Mouse (Mus musculus) hindbrain, postnatal 0 days (tissue): Measurements from ENCODE around the gene Icam4. TPM values are rescaled to one million over a fixed set of nuclear protein-coding genes. Genes with fewer than 3 reads are reported as not detected.
"Not testable (repeated sequence)": the region's sequence is repeated elsewhere in the genome, so short reads cannot be mapped to it uniquely, and the experiment has no call there.

Experiments used
- ATAC-seq: fragments of 200-750 bp; cut with Nextera tagmentation; 2 replicates; pipeline ENCODE4 v1.8.0; 2017; ENCODE audit warnings: mild to moderate bottlenecking, moderate TSS enrichment, moderate library complexity
- DNase-seq: peaks from one replicate; pipeline ENCODE4 v3.0.0-alpha.2; 2015; ENCODE audit warnings: low spot score
- H3K27ac ChIP-seq: fragments of 300-500 bp; sonication (generic); 2 replicates; pipeline ENCODE4 v1.5.1; 2014; ENCODE audit warnings: mild to moderate bottlenecking
- H3K27me3 ChIP-seq: fragments of 300-500 bp; sonication (generic); 2 replicates; pipeline ENCODE4 v1.6.1; 2014; ENCODE audit warnings: low read length, mixed read lengths; ENCODE audit not compliant: insufficient read depth
- H3K36me3 ChIP-seq: fragments of 300-500 bp; sonication (generic); 2 replicates; pipeline ENCODE4 v1.6.1; 2014; ENCODE audit warnings: low read length, mixed read lengths; ENCODE audit not compliant: insufficient read depth
- H3K4me1 ChIP-seq: fragments of 300-500 bp; sonication (generic); 2 replicates; pipeline ENCODE4 v1.6.1; 2014; ENCODE audit warnings: antibody characterized with exemption, low read length, mixed read lengths; ENCODE audit not compliant: insufficient read depth
- H3K4me2 ChIP-seq: fragments of 300-500 bp; sonication (generic); 2 replicates; pipeline ENCODE4 v1.6.1; 2014; ENCODE audit warnings: low read depth, mild to moderate bottlenecking, low read length, moderate library complexity, mixed read lengths
- H3K4me3 ChIP-seq: fragments of 300-500 bp; sonication (generic); 2 replicates; pipeline ENCODE4 v1.5.1; 2014; ENCODE audit warnings: low read length
- H3K9ac ChIP-seq: fragments of 300-500 bp; sonication (generic); replicated peaks from 2 replicates; pipeline ENCODE4 v1.6.1; 2014; ENCODE audit warnings: mild to moderate bottlenecking, low read length, moderate library complexity, mixed read lengths
- H3K9me3 ChIP-seq: fragments of 300-500 bp; sonication (generic); 2 replicates; pipeline ENCODE4 v1.6.1; 2016; ENCODE audit warnings: low read length, mixed read lengths
- CTCF ChIP-seq: IDR thresholded peaks from 2 replicates; pipeline ENCODE4 v1.5.1; 2016; ENCODE audit warnings: antibody characterized with exemption, control low read depth, low read depth
- WGBS: fragments of 180-500 bp; shearing (Covaris S2); extraction: QIAGEN DNeasy Blood & Tissue Kit; methylation state at CpG from one replicate; pipeline ENCODE4 v1.1.7; 2014; 5-methylcytosine and 5-hydroxymethylcytosine counted together
- polyA plus RNA-seq: library from polyadenylated mRNA; unstranded; fragments of >200 nt; fragmentation: Nextera tagmentation; extraction: Ambion mirVana; gene quantifications from 2 replicates; pipeline ENCODE4 v1.2.1, GENCODE M21; 2015
- total RNA-seq: library from RNA; depleted of rRNA; stranded (reverse); fragments of >200 nt; gene quantifications from 2 replicates; pipeline ENCODE4 v1.2.3, GENCODE M21; 2014

Icam4 gene
- total and polyA plus RNA-seq, 2 experiments from 2014 or later = 0.15 TPM; not detected in 1

GRCm38 (mm10) chr9:20991587-20991986 lies 37.6 kb upstream of the Icam4 start:
- TF ChIP-seq CTCF = no peak
- Histone ChIP-seq H3K4me2 (no peak overlapping the region), H3K27ac (no peak overlapping the region), H3K36me3 (no peaks in the 10 kb centered on the region), H3K9ac (no peak overlapping the region), H3K9me3 (no peaks in the 10 kb centered on the region), H3K27me3 (no peaks in the 10 kb centered on the region), H3K4me1 (no peaks in the 10 kb centered on the region), H3K4me3 (no peak overlapping the region)
- 95% methylated on average over 4 of the region's 4 CpGs for WGBS
- ATAC-seq (no peak; the same call in 1 of the 2 replicates), DNase-seq (no peak)

DNA sequence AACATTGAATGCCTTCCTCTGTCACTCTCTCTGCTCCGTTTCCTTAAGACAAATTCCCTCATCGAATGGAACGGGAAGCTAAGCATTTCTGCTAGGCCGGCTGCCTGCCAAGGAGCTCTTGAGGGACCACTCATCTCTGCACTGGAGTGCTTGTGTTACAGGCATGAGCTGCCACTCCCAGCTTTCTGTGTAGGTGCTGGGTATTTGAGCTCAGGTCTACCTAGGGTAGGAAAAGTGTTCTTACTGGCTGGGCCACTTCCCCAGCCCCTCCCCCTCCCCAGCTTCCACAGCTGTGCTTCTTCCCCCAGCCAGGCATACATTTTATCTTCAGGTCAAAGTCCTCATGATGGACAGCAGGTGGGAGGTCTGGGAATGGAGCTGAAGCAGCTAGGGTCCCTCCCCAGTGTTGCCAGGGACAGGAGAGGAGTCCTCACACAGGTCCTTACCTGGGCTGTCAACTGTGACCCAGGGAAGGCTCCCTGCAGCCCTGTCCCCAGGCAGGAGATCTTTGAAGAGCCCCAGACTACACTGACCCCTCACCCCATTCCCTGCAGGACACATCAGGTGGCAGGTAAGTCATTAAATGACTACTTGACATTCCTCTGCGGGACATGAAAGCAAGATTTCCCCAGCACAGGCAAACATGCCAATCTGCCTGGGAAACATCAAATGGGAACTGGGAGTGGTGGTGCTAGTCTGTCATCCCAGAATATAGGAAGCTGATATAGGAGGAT lies 35.8 kb upstream of the Icam4 start:
- Histone ChIP-seq H3K36me3 (no peaks in the 10 kb centered on the region), H3K9me3 (no peaks in the 10 kb centered on the region), H3K27me3 (no peaks in the 10 kb centered on the region), H3K4me2 (no peak overlapping the region), H3K9ac (no peak overlapping the region), H3K4me1 (no peaks in the 10 kb centered on the region), H3K27ac (no peak overlapping the region), H3K4me3 (no peak overlapping the region)
- 49% methylated on average over 5 of the region's 5 CpGs for WGBS
- DNase-seq (no peak), ATAC-seq (no peak)
- TF ChIP-seq CTCF = no peak

GRCm38 (mm10) chr9:20995069-20995468 lies 34.1 kb upstream of the Icam4 start:
- H3K4me3 ChIP-seq = no peak overlapping the region
- no peak overlapping the region for H3K4me2 ChIP-seq
- DNase-seq = no peak
- no peaks in the 10 kb centered on the region for H3K27me3 ChIP-seq
- no peak for ATAC-seq
- no peak for TF ChIP-seq CTCF
- H3K9me3 ChIP-seq = no peaks in the 10 kb centered on the region
- no peaks in the 10 kb centered on the region for H3K36me3 ChIP-seq
- H3K9ac ChIP-seq = no peak overlapping the region
- H3K27ac ChIP-seq = no peak overlapping the region
- no peaks in the 10 kb centered on the region for H3K4me1 ChIP-seq
- whole genome bisulfite sequencing = 68% methylated on average over 3 of the region's 3 CpGs

DNA sequence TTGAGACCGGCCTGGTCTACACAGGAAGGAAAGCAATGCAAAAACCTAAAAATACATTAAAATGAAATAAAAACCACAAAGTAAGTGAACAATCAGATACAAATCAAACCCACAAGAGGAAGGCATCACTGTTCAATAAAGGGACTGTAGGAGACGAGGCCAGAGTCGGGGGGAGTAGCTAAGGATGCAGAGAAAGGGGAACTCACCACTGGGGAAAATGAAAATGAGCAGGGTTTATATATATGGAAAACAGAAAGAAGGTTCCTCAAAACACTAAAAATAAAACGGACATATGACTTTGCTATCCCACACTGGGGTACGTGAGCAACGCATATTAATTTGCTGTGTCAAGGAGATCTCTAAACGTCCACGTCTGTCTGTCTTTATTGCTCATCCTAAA lies 32.1 kb upstream of the Icam4 start:
- H3K9me3 ChIP-seq = no peaks in the 10 kb centered on the region
- ATAC-seq (no peak), DNase-seq (no peak)
- H3K4me2 ChIP-seq = no peak overlapping the region
- no peaks in the 10 kb centered on the region for H3K4me1 ChIP-seq
- no peak for TF ChIP-seq CTCF
- no peaks in the 10 kb centered on the region for H3K36me3 ChIP-seq
- 92% methylated on average over 8 of the region's 8 CpGs for WGBS
- no peak overlapping the region for H3K4me3 ChIP-seq
- no peaks in the 10 kb centered on the region for H3K27me3 ChIP-seq
- no peak overlapping the region for H3K9ac ChIP-seq
- no peak overlapping the region for H3K27ac ChIP-seq

GRCm38 (mm10) chr9:20998337-20998736 lies 30.8 kb upstream of the Icam4 start:
- 76% methylated on average over 1 of the region's 1 CpGs for WGBS
- TF ChIP-seq CTCF = peak; percentile 63
- H3K36me3 ChIP-seq, H3K27me3 ChIP-seq, H3K9me3 ChIP-seq, H3K4me3 ChIP-seq, H3K27ac ChIP-seq, ATAC-seq, H3K4me1 ChIP-seq, H3K4me2 ChIP-seq, H3K9ac ChIP-seq: not testable (repeated sequence)
- DNase-seq = peak; percentile 46

DNA sequence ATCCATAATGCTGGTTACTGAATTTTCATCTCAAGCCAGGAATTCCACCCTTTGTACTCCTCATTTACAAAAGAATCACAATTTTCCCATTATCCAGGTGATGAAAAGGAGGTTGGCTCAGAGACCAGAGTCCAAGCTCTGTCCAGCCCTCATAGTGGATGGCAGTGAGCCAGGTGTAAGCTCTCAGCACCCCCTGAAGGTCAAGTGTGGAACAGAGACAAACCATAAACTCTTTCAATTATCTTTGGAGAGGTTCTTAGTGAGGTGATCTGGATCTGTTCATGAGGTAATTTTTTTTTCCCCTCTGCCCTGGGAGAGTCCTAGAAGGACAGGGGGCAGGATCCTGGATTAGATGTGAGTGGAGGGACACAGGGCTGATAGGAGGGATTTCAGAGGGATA lies 28.4 kb upstream of the Icam4 start:
- DNase-seq (peak; percentile 34), ATAC-seq (no peak)
- Histone ChIP-seq H3K4me3 (no peak overlapping the region), H3K9me3 (no peaks in the 10 kb centered on the region), H3K36me3 (peaks cover 6% of the 10 kb centered on the region; the same call in 1 of the 2 replicates), H3K4me2 (no peak overlapping the region), H3K27me3 (no peaks in the 10 kb centered on the region), H3K9ac (no peak overlapping the region), H3K4me1 (no peaks in the 10 kb centered on the region), H3K27ac (no peak overlapping the region)
- peak; percentile 54 for TF ChIP-seq CTCF

DNA sequence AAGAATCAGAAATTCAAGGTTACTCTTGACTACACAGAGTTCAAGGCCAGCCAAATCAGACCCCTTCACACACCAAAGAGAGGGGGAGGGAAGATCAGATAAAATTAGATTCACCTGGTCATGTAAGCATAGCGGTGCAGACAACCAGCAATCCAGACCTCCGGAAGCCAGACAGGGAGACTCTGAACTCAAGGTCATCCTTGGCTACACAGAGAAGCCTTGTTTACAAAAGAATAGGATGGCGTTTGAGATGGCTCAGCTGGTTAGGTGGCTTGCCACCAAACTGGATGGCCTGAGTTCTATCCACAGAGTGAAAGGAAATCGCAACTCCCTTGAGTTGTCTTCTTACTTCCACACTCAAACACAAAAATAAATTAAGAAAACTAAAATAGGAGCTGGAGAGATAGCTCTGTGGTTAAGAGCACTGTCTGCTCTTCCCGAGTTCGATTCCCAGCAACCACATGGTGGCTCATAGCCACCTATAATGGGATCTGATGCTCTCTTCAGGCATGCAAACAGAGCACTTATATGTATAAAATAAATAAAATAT lies 27.4 kb upstream of the Icam4 start:
- DNase-seq = no peak
- ATAC-seq = no peak
- Histone ChIP-seq H3K4me3 (peak overlapping the region; percentile 87; the same call in 1 of the 2 replicates), H3K9me3 (no peaks in the 10 kb centered on the region), H3K9ac (no peak overlapping the region), H3K4me1 (no peaks in the 10 kb centered on the region), H3K27me3 (no peaks in the 10 kb centered on the region), H3K4me2 (no peak overlapping the region), H3K36me3 (peaks cover 9% of the 10 kb centered on the region), H3K27ac (no peak overlapping the region)
- no peak for TF ChIP-seq CTCF
- 73% methylated on average over 6 of the region's 6 CpGs for WGBS
